Mouse (Mus musculus) heart, embryonic 16.5 days (tissue): ENCODE results near the gene Hs3st3b1. TPM values are rescaled to one million over a fixed set of nuclear protein-coding genes. Genes with fewer than 3 reads are reported as not detected.

Experiments
- polyA plus RNA-seq: library from polyadenylated mRNA; unstranded; fragments of >200 nt; fragmentation: Nextera tagmentation; extraction: Ambion mirVana; gene quantifications from 2 replicates; pipeline ENCODE4 v1.2.1, GENCODE M21; 2015

Gene Hs3st3b1
- polyA plus RNA-seq, 1 experiment from 2014 or later: 2.7 TPM

Other genes with a start within 250 kb of the Hs3st3b1 start
- gene Cox10, start 157.2 kb upstream of the Hs3st3b1 start, polyA plus RNA-seq: 42.7 and 42.9 TPM in 2 replicates